Mouse (Mus musculus) heart, postnatal 0 days (tissue): ENCODE measurements around the gene Gm13697.
"Not testable (repeated sequence)": the region's sequence is repeated elsewhere in the genome, so short reads cannot be mapped to it uniquely, and the experiment has no call there.

Experiments used
- CTCF ChIP-seq: IDR thresholded peaks from 2 replicates; pipeline ENCODE4 v1.5.1; 2016; ENCODE audit warnings: antibody characterized with exemption, control low read depth, low read depth
- EP300 ChIP-seq: IDR thresholded peaks from 2 replicates; pipeline ENCODE4 v1.6.1; 2016; ENCODE audit warnings: antibody characterized with exemption, low read depth

- TF ChIP-seq CTCF, EP300: not testable (repeated sequence)
Observed at GRCm38 (mm10) chr2:83984443-83984842, at the start of gene Gm13697.
